Mouse (Mus musculus) brain, embryonic 14.5 days (tissue): ENCODE measurements around the gene Gm20498.

Experiments used
- CTCF ChIP-seq: fragments of 200-500 bp; IDR thresholded peaks from 2 replicates; pipeline ENCODE4 v1.5.1; 2012; ENCODE audit warnings: inconsistent platforms, mild to moderate bottlenecking, moderate library complexity, borderline replicate concordance; ENCODE audit not compliant: insufficient read depth, insufficient read length; ENCODE audit errors: extremely low read depth
- POLR2A ChIP-seq: fragments of 200-500 bp; IDR thresholded peaks from 2 replicates; pipeline ENCODE4 v1.6.1; 2012; ENCODE audit warnings: mild to moderate bottlenecking, inconsistent platforms, borderline replicate concordance; ENCODE audit not compliant: poor library complexity, insufficient read depth, insufficient read length, severe bottlenecking; ENCODE audit errors: extremely low read depth

DNA sequence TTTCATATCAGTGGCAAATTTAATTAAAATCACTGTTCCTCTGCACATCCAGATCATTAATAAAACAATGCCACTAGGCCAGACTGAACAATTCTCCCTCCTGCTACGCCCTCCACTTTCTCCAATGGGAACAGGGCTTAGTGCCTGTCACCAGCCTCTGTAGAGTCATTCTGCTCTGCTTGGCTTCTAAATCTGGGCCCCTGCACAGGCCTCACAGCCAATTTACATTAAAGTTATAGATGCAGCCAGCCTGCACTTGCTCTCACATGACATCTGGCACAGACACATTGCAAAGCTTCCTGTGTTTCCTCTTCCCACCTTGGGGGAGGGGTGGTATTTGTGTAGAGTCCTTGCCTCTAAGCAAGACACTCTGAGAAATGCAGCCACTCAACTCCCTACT is 211.7 kb downstream of the Gm20498 start:
- no peak for TF ChIP-seq CTCF
- no peak for TF ChIP-seq POLR2A
